Mouse (Mus musculus) embryonic facial prominence, embryonic 11.5 days (tissue): ENCODE results near the gene P4ha1. TPM values are rescaled to one million over a fixed set of nuclear protein-coding genes. Genes with fewer than 3 reads are reported as not detected.

ENCODE experiments used
- ATAC-seq: fragments of 200-750 bp; cut with Nextera tagmentation; replicated peaks from 2 replicates; pipeline ENCODE4 v1.8.0; 2017; ENCODE audit warnings: low read depth; ENCODE audit not compliant: insufficient number of reproducible peaks, low FRiP score, low TSS enrichment
- DNase-seq: peaks from one replicate; pipeline ENCODE4 v3.0.0-alpha.2; 2015; ENCODE audit warnings: low spot score
- H3K27ac ChIP-seq: fragments of 300-500 bp; sonication (generic); replicated peaks from 2 replicates; pipeline ENCODE4 v1.5.1; 2014; ENCODE audit warnings: mild to moderate bottlenecking, low read depth, low read length, control low read depth
- H3K27me3 ChIP-seq: fragments of 300-500 bp; sonication (generic); 2 replicates; pipeline ENCODE4 v1.6.1; 2014; ENCODE audit warnings: mild to moderate bottlenecking, low read length, moderate library complexity, mixed read lengths; ENCODE audit not compliant: control insufficient read depth, insufficient read depth
- H3K36me3 ChIP-seq: fragments of 300-500 bp; sonication (generic); replicated peaks from 2 replicates; pipeline ENCODE4 v1.6.1; 2014; ENCODE audit warnings: low read depth, mild to moderate bottlenecking, low read length, moderate library complexity, mixed read lengths; ENCODE audit not compliant: control insufficient read depth, insufficient read depth
- H3K4me1 ChIP-seq: fragments of 300-500 bp; sonication (generic); 2 replicates; pipeline ENCODE4 v1.6.1; 2014; ENCODE audit warnings: low read length, mixed read lengths; ENCODE audit not compliant: control insufficient read depth, insufficient read depth
- H3K4me2 ChIP-seq: fragments of 300-500 bp; sonication (generic); 2 replicates; pipeline ENCODE4 v1.6.1; 2014; ENCODE audit warnings: low read depth, mild to moderate bottlenecking, control low read depth, low read length, moderate library complexity
- H3K4me3 ChIP-seq: fragments of 300-500 bp; sonication (generic); 2 replicates; pipeline ENCODE4 v1.5.1; 2014; ENCODE audit warnings: low read depth, low read length, control low read depth
- H3K9ac ChIP-seq: fragments of 300-500 bp; sonication (generic); replicated peaks from 2 replicates; pipeline ENCODE4 v1.6.1; 2014; ENCODE audit warnings: mild to moderate bottlenecking, control low read depth, low read length
- H3K9me3 ChIP-seq: fragments of 300-500 bp; sonication (generic); replicated peaks from 2 replicates; pipeline ENCODE4 v1.6.1; 2016; ENCODE audit warnings: mild to moderate bottlenecking, low read length, inconsistent platforms, mixed read lengths; ENCODE audit not compliant: control insufficient read depth
- WGBS: fragments of 180-500 bp; shearing (Covaris S2); extraction: QIAGEN DNeasy Blood & Tissue Kit; methylation state at CpG from one replicate; pipeline ENCODE4 v1.1.7; 2014; 5-methylcytosine and 5-hydroxymethylcytosine counted together
- polyA plus RNA-seq: library from polyadenylated mRNA; unstranded; fragments of >200 nt; fragmentation: Nextera tagmentation; extraction: Ambion mirVana; gene quantifications from 2 replicates; pipeline ENCODE4 v1.2.1, GENCODE M21; 2014

Gene P4ha1
- polyA plus RNA-seq, 1 experiment from 2014 or later = 63.3 TPM

DNA sequence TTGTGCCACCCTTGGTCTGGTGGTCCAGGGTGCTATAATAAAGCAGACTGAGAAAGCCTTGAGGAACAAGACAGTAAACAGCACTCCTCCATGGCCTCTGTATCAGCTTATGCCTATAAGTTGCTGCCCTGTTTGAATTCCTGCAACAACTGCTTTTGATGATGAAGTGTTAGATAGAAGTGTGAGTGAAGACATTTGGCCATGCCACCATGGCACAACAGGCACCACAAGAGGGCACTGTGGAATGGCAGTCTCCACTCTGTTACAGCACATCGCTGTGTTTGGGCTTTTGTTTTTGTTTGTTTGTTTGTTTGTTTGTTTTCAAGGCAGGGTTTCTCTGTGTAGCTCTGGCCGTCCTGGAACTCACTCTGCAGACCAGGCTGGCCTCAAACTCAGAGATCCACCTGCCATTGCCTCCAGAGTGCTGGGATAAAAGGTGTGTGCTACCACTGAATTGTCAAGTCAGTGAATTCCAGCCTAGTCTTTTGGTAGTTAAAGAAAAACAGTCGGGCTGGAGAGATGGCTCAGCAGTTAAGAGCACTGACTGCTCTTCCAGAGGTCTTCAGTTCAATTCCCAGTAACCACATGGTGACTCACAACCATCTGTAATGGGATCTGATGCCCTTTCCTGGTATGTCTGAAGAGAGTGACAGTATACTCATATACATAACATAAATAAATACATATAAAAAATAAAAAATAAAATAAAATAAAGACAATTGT is 13.9 kb upstream of the P4ha1 start:
- WGBS = 58% methylated on average over 3 of the region's 3 CpGs
- no peak for ATAC-seq
- no peaks in the 10 kb centered on the region for H3K36me3 ChIP-seq
- no peaks in the 10 kb centered on the region for H3K4me1 ChIP-seq
- no peaks in the 10 kb centered on the region for H3K27me3 ChIP-seq
- H3K4me2 ChIP-seq = no peak overlapping the region
- H3K4me3 ChIP-seq = no peak overlapping the region
- no peak overlapping the region for H3K9ac ChIP-seq
- no peak for DNase-seq
- H3K9me3 ChIP-seq = no peaks in the 10 kb centered on the region
- H3K27ac ChIP-seq = no peak overlapping the region

GRCm38 (mm10) chr10:59310124-59310523 is 13.0 kb upstream of the P4ha1 start:
- Histone ChIP-seq H3K4me1 (no peaks in the 10 kb centered on the region), H3K27ac (no peak overlapping the region), H3K4me3 (no peak overlapping the region), H3K27me3 (no peaks in the 10 kb centered on the region), H3K9me3 (no peaks in the 10 kb centered on the region), H3K9ac (no peak overlapping the region), H3K4me2 (no peak overlapping the region), H3K36me3 (no peaks in the 10 kb centered on the region)
- ATAC-seq = no peak
- DNase-seq = no peak
- WGBS = 64% methylated on average over 2 of the region's 2 CpGs

GRCm38 (mm10) chr10:59310691-59311457 is 12.2 kb upstream of the P4ha1 start:
- no peak overlapping the region for H3K4me3 ChIP-seq
- 79% methylated on average over 6 of the region's 6 CpGs for WGBS
- no peaks in the 10 kb centered on the region for H3K9me3 ChIP-seq
- H3K36me3 ChIP-seq = no peaks in the 10 kb centered on the region
- H3K9ac ChIP-seq = no peak overlapping the region
- DNase-seq (no peak), ATAC-seq (no peak)
- H3K27me3 ChIP-seq = no peaks in the 10 kb centered on the region
- H3K27ac ChIP-seq = no peak overlapping the region
- no peak overlapping the region for H3K4me2 ChIP-seq
- H3K4me1 ChIP-seq = no peaks in the 10 kb centered on the region

- 85% methylated on average over 5 of the region's 5 CpGs for WGBS
- Histone ChIP-seq H3K27me3 (no peaks in the 10 kb centered on the region), H3K4me1 (no peaks in the 10 kb centered on the region), H3K9ac (no peak overlapping the region), H3K27ac (no peak overlapping the region), H3K4me3 (no peak overlapping the region), H3K36me3 (no peaks in the 10 kb centered on the region), H3K9me3 (no peaks in the 10 kb centered on the region), H3K4me2 (no peak overlapping the region)
- DNase-seq (no peak), ATAC-seq (no peak)
Observed at GRCm38 (mm10) chr10:59311881-59312280, 11.2 kb upstream of the P4ha1 start.

- Histone ChIP-seq H3K36me3 (no peaks in the 10 kb centered on the region), H3K27me3 (no peaks in the 10 kb centered on the region), H3K4me1 (no peaks in the 10 kb centered on the region), H3K9me3 (no peaks in the 10 kb centered on the region), H3K4me2 (no peak overlapping the region), H3K27ac (no peak overlapping the region), H3K9ac (no peak overlapping the region), H3K4me3 (no peak overlapping the region)
- WGBS = 71% methylated on average over 3 of the region's 3 CpGs
- DNase-seq (no peak), ATAC-seq (no peak)
Observed at GRCm38 (mm10) chr10:59321112-59321511, 2.0 kb upstream of the P4ha1 start.

DNA sequence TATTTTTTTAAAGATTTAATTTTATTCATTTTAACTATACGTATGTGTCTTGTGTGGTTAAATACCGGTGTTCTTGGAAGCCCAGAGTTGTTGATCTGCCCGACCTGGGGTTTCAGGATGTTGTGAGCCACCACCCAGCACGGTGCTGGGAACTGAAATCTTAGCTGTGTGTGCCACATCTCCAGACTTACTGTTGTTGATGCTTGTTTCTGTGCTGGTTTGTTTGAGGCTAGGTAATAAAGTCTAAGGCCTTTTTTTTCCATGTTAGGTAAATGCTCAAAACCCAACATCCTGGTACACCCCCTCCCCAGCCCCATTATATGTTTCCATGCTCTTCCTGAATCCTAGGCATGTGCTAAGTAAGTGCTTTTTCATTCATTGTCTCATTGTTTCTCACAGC is 825 bp upstream of the P4ha1 start:
- Histone ChIP-seq H3K4me3 (no peak overlapping the region), H3K9me3 (no peaks in the 10 kb centered on the region), H3K27me3 (no peaks in the 10 kb centered on the region), H3K4me1 (no peaks in the 10 kb centered on the region), H3K4me2 (no peak overlapping the region), H3K9ac (no peak overlapping the region), H3K27ac (no peak overlapping the region), H3K36me3 (no peaks in the 10 kb centered on the region)
- DNase-seq (no peak), ATAC-seq (no peak)
- 54% methylated on average over 4 of the region's 4 CpGs for WGBS

DNA sequence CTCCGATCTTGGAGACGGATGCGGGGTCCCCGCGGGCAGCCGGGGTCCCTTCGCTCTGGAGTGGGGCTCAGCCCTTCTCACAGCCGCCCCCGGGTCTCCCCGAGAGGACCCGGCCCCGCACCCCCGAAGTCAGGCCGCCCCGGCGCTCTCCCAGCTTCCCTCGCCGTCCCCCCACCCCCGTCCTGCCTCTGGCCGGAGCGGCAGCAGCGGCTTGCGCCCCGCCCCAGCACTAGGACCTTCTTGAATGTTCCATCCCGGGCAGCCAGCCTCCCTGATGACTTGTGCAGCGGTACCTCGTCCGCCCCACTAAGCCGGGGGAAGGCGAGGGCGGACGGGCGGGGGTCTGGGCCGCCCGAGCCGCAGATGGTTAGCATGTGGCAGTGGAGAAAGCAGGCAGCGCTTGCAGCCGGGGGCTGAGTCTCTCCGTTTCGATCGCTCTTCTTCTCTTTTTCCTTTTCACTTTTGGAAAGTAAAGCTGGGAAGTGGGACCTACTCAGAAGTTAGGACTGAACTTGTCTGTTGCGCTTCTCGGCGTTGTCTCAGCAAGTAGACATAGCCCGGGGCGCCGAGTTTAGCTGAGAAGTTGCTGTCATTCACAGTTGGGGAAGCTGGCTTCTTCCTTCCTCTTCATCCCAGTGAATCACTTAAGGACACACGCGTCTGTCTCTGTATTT is 529 bp downstream of the P4ha1 start:
- ATAC-seq (peak; percentile 83), DNase-seq (peak; percentile 76)
- H3K27me3 ChIP-seq = no peaks in the 10 kb centered on the region
- WGBS = under 1% methylated on average over 43 of the region's 49 CpGs
- H3K4me3 ChIP-seq = peak overlapping the region; percentile 80
- peak overlapping the region; percentile 88 for H3K9ac ChIP-seq
- no peaks in the 10 kb centered on the region for H3K36me3 ChIP-seq
- H3K27ac ChIP-seq = peak overlapping the region; percentile 86
- no peaks in the 10 kb centered on the region for H3K9me3 ChIP-seq
- H3K4me2 ChIP-seq = peak overlapping the region; percentile 37
- no peaks in the 10 kb centered on the region for H3K4me1 ChIP-seq
